Mouse (Mus musculus): ENCODE measurements around the gene Iqcf1. TPM values are rescaled to one million over a fixed set of nuclear protein-coding genes. Genes with fewer than 3 reads are reported as not detected.

The Iqcf1 gene
- polyA plus RNA-seq (2015; fragmentation: Nextera tagmentation; extraction: Ambion mirVana): not detected in 2 replicates

GRCm38 (mm10) chr9:106499667-106500066 lies at the start of gene Iqcf1:
Gene Iqcf1, plus strand, starts transcription at chr9:106499967.
- H3K36me3 ChIP-seq (ENCODE audit: control insufficient read depth, insufficient read depth): no peaks in the 10 kb centered on the region
- H3K9me3 ChIP-seq (ENCODE audit: control insufficient read depth, low read length): no peaks in the 10 kb centered on the region
- H3K4me2 ChIP-seq (ENCODE audit: low read length): no peak within 1 kb of the TSS
- H3K4me3 ChIP-seq (replicated peaks; ENCODE audit: low read length): no peak within 1 kb of the TSS
- H3K4me1 ChIP-seq (replicated peaks; ENCODE audit: control insufficient read depth, insufficient read depth, low read length): no peaks in the 10 kb centered on the region
- no peak within 1 kb of the TSS for H3K9ac ChIP-seq (replicated peaks; ENCODE audit: low read depth, low read length)
- H3K27me3 ChIP-seq (replicated peaks; ENCODE audit: control insufficient read depth, insufficient read depth, low read length): no peaks in the 10 kb centered on the region
- ATAC-seq: no peak
- H3K27ac ChIP-seq (ENCODE audit: low read length): no peak within 1 kb of the TSS
- WGBS: 94% methylated on average over 6 of the region's 6 CpGs

DNA sequence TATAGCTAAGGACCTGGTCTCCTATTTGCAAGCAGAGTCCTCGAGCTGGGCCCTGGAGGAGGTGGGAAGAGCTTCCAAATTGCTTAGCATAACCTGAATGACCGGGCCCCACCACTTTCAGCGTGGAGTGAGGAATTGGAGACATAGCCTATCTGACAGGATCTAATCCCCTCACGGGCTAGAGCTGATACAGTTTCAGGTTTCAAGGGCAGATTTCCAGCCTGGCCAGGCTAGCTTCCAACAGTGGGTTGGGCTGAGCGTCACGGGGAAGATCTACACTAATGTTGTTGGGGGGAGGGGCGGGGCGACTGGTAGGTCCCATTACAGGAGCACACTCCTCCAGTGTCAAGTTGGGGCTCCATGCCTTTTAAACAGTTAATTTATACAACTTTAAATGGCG lies 49.1 kb upstream of the Iqcf1 start:
- Histone ChIP-seq H3K27ac (ENCODE audit: low read length) (no peak overlapping the region), H3K9me3 (ENCODE audit: control insufficient read depth, low read length) (no peaks in the 10 kb centered on the region), H3K36me3 (ENCODE audit: control insufficient read depth, insufficient read depth) (no peaks in the 10 kb centered on the region), H3K9ac (replicated peaks; ENCODE audit: low read depth, low read length) (no peak overlapping the region), H3K4me1 (replicated peaks; ENCODE audit: control insufficient read depth, insufficient read depth, low read length) (peaks cover 47% of the 10 kb centered on the region), H3K27me3 (replicated peaks; ENCODE audit: control insufficient read depth, insufficient read depth, low read length) (no peaks in the 10 kb centered on the region), H3K4me2 (ENCODE audit: low read length) (no peak overlapping the region), H3K4me3 (replicated peaks; ENCODE audit: low read length) (no peak overlapping the region)
- no peak for ATAC-seq
- WGBS: 23% methylated on average over 9 of the region's 9 CpGs

- no peaks in the 10 kb centered on the region for H3K36me3 ChIP-seq (ENCODE audit: control insufficient read depth, insufficient read depth)
- peaks cover 51% of the 10 kb centered on the region for H3K4me1 ChIP-seq (replicated peaks; ENCODE audit: control insufficient read depth, insufficient read depth, low read length)
- H3K27me3 ChIP-seq (replicated peaks; ENCODE audit: control insufficient read depth, insufficient read depth, low read length): no peaks in the 10 kb centered on the region
- H3K9ac ChIP-seq (replicated peaks; ENCODE audit: low read depth, low read length): no peak overlapping the region
- no peaks in the 10 kb centered on the region for H3K9me3 ChIP-seq (ENCODE audit: control insufficient read depth, low read length)
- no peak for ATAC-seq
- no peak overlapping the region for H3K4me2 ChIP-seq (ENCODE audit: low read length)
- WGBS: 77% methylated on average over 11 of the region's 11 CpGs
- H3K4me3 ChIP-seq (replicated peaks; ENCODE audit: low read length): no peak overlapping the region
- no peak overlapping the region for H3K27ac ChIP-seq (ENCODE audit: low read length)
Observed at GRCm38 (mm10) chr9:106451298-106451697, 48.5 kb upstream of the Iqcf1 start.

DNA sequence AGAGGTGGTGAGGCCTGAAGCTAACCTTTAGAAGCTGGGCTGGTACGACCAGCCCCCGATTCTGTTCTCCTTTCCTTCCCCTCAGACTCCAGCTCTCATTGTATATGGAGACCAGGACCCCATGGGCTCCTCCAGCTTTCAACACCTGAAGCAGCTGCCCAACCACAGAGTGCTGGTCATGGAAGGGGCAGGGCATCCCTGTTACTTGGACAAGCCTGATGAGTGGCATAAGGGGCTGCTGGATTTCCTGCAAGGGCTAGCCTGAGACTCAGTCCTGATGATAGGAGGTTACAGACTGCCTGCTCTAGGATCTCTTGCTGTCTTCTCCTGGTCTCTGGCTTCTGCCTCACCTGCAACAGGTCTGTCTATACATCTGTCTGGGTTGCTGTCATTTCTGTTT lies 47.9 kb upstream of the Iqcf1 start:
- ATAC-seq: no peak
- no peak overlapping the region for H3K27ac ChIP-seq (ENCODE audit: low read length)
- no peak overlapping the region for H3K4me2 ChIP-seq (ENCODE audit: low read length)
- H3K9me3 ChIP-seq (ENCODE audit: control insufficient read depth, low read length): no peaks in the 10 kb centered on the region
- no peaks in the 10 kb centered on the region for H3K27me3 ChIP-seq (replicated peaks; ENCODE audit: control insufficient read depth, insufficient read depth, low read length)
- peaks cover 51% of the 10 kb centered on the region for H3K4me1 ChIP-seq (replicated peaks; ENCODE audit: control insufficient read depth, insufficient read depth, low read length)
- no peak overlapping the region for H3K4me3 ChIP-seq (replicated peaks; ENCODE audit: low read length)
- 67% methylated on average over 2 of the region's 2 CpGs for WGBS
- no peak overlapping the region for H3K9ac ChIP-seq (replicated peaks; ENCODE audit: low read depth, low read length)
- no peaks in the 10 kb centered on the region for H3K36me3 ChIP-seq (ENCODE audit: control insufficient read depth, insufficient read depth)

DNA sequence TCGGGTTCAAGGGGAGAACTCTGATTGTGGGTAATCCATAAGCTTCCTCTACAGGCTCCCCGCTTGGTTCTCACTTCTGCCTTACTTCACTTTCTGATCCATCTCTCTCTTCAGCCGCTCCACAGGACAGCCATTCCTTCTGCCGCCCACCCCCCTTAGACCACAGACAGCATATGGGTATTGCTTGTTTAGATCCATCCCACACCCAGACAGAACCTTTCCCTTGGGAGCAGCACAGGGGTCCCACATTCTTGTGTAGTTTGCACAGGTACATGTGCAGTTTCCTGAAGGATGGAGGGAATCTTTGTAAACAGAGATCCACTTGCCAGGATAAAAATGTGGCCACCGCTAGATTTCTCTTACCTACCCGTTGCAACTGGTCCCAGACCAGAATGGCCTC lies 47.4 kb upstream of the Iqcf1 start:
- Histone ChIP-seq H3K27me3 (replicated peaks; ENCODE audit: control insufficient read depth, insufficient read depth, low read length) (no peaks in the 10 kb centered on the region), H3K4me2 (ENCODE audit: low read length) (peak overlapping the region; percentile 99), H3K4me1 (replicated peaks; ENCODE audit: control insufficient read depth, insufficient read depth, low read length) (peaks cover 54% of the 10 kb centered on the region), H3K36me3 (ENCODE audit: control insufficient read depth, insufficient read depth) (no peaks in the 10 kb centered on the region), H3K9me3 (ENCODE audit: control insufficient read depth, low read length) (no peaks in the 10 kb centered on the region), H3K4me3 (replicated peaks; ENCODE audit: low read length) (peak overlapping the region; percentile 78; the same call in 1 of the 2 replicates), H3K27ac (ENCODE audit: low read length) (no peak overlapping the region), H3K9ac (replicated peaks; ENCODE audit: low read depth, low read length) (no peak overlapping the region)
- no peak for ATAC-seq
- WGBS: 20% methylated on average over 6 of the region's 6 CpGs

GRCm38 (mm10) chr9:106452821-106453220 lies 46.9 kb upstream of the Iqcf1 start:
- Histone ChIP-seq H3K27me3 (replicated peaks; ENCODE audit: control insufficient read depth, insufficient read depth, low read length) (no peaks in the 10 kb centered on the region), H3K4me2 (ENCODE audit: low read length) (peak overlapping the region; percentile 99), H3K36me3 (ENCODE audit: control insufficient read depth, insufficient read depth) (no peaks in the 10 kb centered on the region), H3K9me3 (ENCODE audit: control insufficient read depth, low read length) (no peaks in the 10 kb centered on the region), H3K9ac (replicated peaks; ENCODE audit: low read depth, low read length) (peak overlapping the region; percentile 96), H3K4me3 (replicated peaks; ENCODE audit: low read length) (peak overlapping the region; percentile 78), H3K4me1 (replicated peaks; ENCODE audit: control insufficient read depth, insufficient read depth, low read length) (peaks cover 55% of the 10 kb centered on the region), H3K27ac (ENCODE audit: low read length) (peak overlapping the region; percentile 89)
- ATAC-seq: no peak
- 0% methylated on average over 7 of the region's 7 CpGs for WGBS

- peak within 1 kb of the TSS; percentile 99 for H3K4me2 ChIP-seq (ENCODE audit: low read length)
- H3K27me3 ChIP-seq (replicated peaks; ENCODE audit: control insufficient read depth, insufficient read depth, low read length): no peaks in the 10 kb centered on the region
- no peaks in the 10 kb centered on the region for H3K36me3 ChIP-seq (ENCODE audit: control insufficient read depth, insufficient read depth)
- H3K4me3 ChIP-seq (replicated peaks; ENCODE audit: low read length): peak within 1 kb of the TSS; percentile 78
- H3K9me3 ChIP-seq (ENCODE audit: control insufficient read depth, low read length): no peaks in the 10 kb centered on the region
- peak within 1 kb of the TSS; percentile 96 for H3K9ac ChIP-seq (replicated peaks; ENCODE audit: low read depth, low read length)
- ATAC-seq: peak; percentile 72
- peak within 1 kb of the TSS; percentile 89 for H3K27ac ChIP-seq (ENCODE audit: low read length)
- WGBS: 0% methylated on average over 40 of the region's 74 CpGs
- peaks cover 55% of the 10 kb centered on the region for H3K4me1 ChIP-seq (replicated peaks; ENCODE audit: control insufficient read depth, insufficient read depth, low read length)
Observed at GRCm38 (mm10) chr9:106453271-106454070, 46.3 kb upstream of the Iqcf1 start, which contains the start of gene Pcbp4. Gene Pcbp4, plus strand, starts transcription at chr9:106453291.

- 0% methylated on average over 17 of the region's 20 CpGs for WGBS
- peak overlapping the region; percentile 96 for H3K9ac ChIP-seq (replicated peaks; ENCODE audit: low read depth, low read length)
- peak; percentile 13 for ATAC-seq
- H3K27me3 ChIP-seq (replicated peaks; ENCODE audit: control insufficient read depth, insufficient read depth, low read length): no peaks in the 10 kb centered on the region
- no peaks in the 10 kb centered on the region for H3K36me3 ChIP-seq (ENCODE audit: control insufficient read depth, insufficient read depth)
- peaks cover 55% of the 10 kb centered on the region for H3K4me1 ChIP-seq (replicated peaks; ENCODE audit: control insufficient read depth, insufficient read depth, low read length)
- peak overlapping the region; percentile 78 for H3K4me3 ChIP-seq (replicated peaks; ENCODE audit: low read length)
- peak overlapping the region; percentile 89 for H3K27ac ChIP-seq (ENCODE audit: low read length)
- H3K4me2 ChIP-seq (ENCODE audit: low read length): peak overlapping the region; percentile 99
- no peaks in the 10 kb centered on the region for H3K9me3 ChIP-seq (ENCODE audit: control insufficient read depth, low read length)
Observed at GRCm38 (mm10) chr9:106454071-106454761, 45.6 kb upstream of the Iqcf1 start.

- H3K4me3 ChIP-seq (replicated peaks; ENCODE audit: low read length): peak overlapping the region; percentile 78
- H3K9ac ChIP-seq (replicated peaks; ENCODE audit: low read depth, low read length): peak overlapping the region; percentile 96
- H3K9me3 ChIP-seq (ENCODE audit: control insufficient read depth, low read length): no peaks in the 10 kb centered on the region
- no peaks in the 10 kb centered on the region for H3K27me3 ChIP-seq (replicated peaks; ENCODE audit: control insufficient read depth, insufficient read depth, low read length)
- no peaks in the 10 kb centered on the region for H3K36me3 ChIP-seq (ENCODE audit: control insufficient read depth, insufficient read depth)
- H3K4me1 ChIP-seq (replicated peaks; ENCODE audit: control insufficient read depth, insufficient read depth, low read length): peaks cover 55% of the 10 kb centered on the region
- ATAC-seq: peak; percentile 34
- peak overlapping the region; percentile 89 for H3K27ac ChIP-seq (ENCODE audit: low read length)
- peak overlapping the region; percentile 99 for H3K4me2 ChIP-seq (ENCODE audit: low read length)
- WGBS: 1% methylated on average over 16 of the region's 17 CpGs
Observed at GRCm38 (mm10) chr9:106454888-106455681, 44.7 kb upstream of the Iqcf1 start.

Measured in forebrain, embryonic 16.5 days (tissue).